Mouse (Mus musculus) intestine, postnatal 0 days (tissue): ENCODE measurements around the gene Ppard. TPM values are rescaled to one million over a fixed set of nuclear protein-coding genes. Genes with fewer than 3 reads are reported as not detected.

Source experiments
- ATAC-seq: fragments of 200-750 bp; cut with Nextera tagmentation; 2 replicates; pipeline ENCODE4 v1.8.0; 2017; ENCODE audit warnings: mild to moderate bottlenecking, moderate TSS enrichment, moderate library complexity
- H3K27ac ChIP-seq: fragments of 300-500 bp; sonication (generic); 2 replicates; pipeline ENCODE4 v1.5.1; 2014; ENCODE audit warnings: mild to moderate bottlenecking, low read depth, low read length, moderate library complexity
- H3K27me3 ChIP-seq: fragments of 300-500 bp; sonication (generic); replicated peaks from 2 replicates; pipeline ENCODE4 v1.6.1; 2014; ENCODE audit warnings: low read length, mixed read lengths; ENCODE audit not compliant: control insufficient read depth, insufficient read depth
- H3K36me3 ChIP-seq: fragments of 300-500 bp; sonication (generic); 2 replicates; pipeline ENCODE4 v1.6.1; 2014; ENCODE audit warnings: mild to moderate bottlenecking, moderate library complexity; ENCODE audit not compliant: control insufficient read depth, insufficient read depth
- H3K4me1 ChIP-seq: fragments of 300-500 bp; sonication (generic); replicated peaks from 2 replicates; pipeline ENCODE4 v1.6.1; 2014; ENCODE audit warnings: antibody characterized with exemption, low read length, mixed read lengths; ENCODE audit not compliant: control insufficient read depth, insufficient read depth
- H3K4me2 ChIP-seq: fragments of 300-500 bp; sonication (generic); replicated peaks from 2 replicates; pipeline ENCODE4 v1.6.1; 2014; ENCODE audit warnings: low read depth, mild to moderate bottlenecking, moderate library complexity
- H3K4me3 ChIP-seq: fragments of 300-500 bp; sonication (generic); 2 replicates; pipeline ENCODE4 v1.5.1; 2014; ENCODE audit warnings: low read depth, low read length
- H3K9ac ChIP-seq: fragments of 300-500 bp; sonication (generic); 2 replicates; pipeline ENCODE4 v1.6.1; 2014; ENCODE audit warnings: mild to moderate bottlenecking, low read depth, low read length
- H3K9me3 ChIP-seq: fragments of 300-500 bp; sonication (generic); 2 replicates; pipeline ENCODE4 v1.6.1; 2016; ENCODE audit warnings: mixed run types; ENCODE audit not compliant: control insufficient read depth
- CTCF ChIP-seq: sonication (generic); IDR thresholded peaks from 2 replicates; pipeline ENCODE4 v1.5.1; 2016; ENCODE audit warnings: low read depth, mild to moderate bottlenecking, control low read depth, antibody characterized with exemption, moderate library complexity
- WGBS: fragments of 180-500 bp; shearing (Covaris S2); extraction: QIAGEN DNeasy Blood & Tissue Kit; methylation state at CpG from one replicate; pipeline ENCODE4 v1.1.7; 2014; 5-methylcytosine and 5-hydroxymethylcytosine counted together
- polyA plus RNA-seq: library from polyadenylated mRNA; unstranded; fragments of >200 nt; fragmentation: Nextera tagmentation; extraction: Ambion mirVana; gene quantifications from 2 replicates; pipeline ENCODE4 v1.2.1, GENCODE M21; 2015

Ppard gene
- polyA plus RNA-seq, 1 experiment from 2014 or later = 1.7 TPM

- peak overlapping the region; percentile 81 for H3K9ac ChIP-seq
- H3K36me3 ChIP-seq = no peaks in the 10 kb centered on the region
- ATAC-seq = peak; percentile 81
- H3K4me3 ChIP-seq = peak overlapping the region; percentile 81
- H3K9me3 ChIP-seq = no peaks in the 10 kb centered on the region
- peak overlapping the region; percentile 99 for H3K27ac ChIP-seq
- peaks cover 19% of the 10 kb centered on the region for H3K4me1 ChIP-seq
- no peak for TF ChIP-seq CTCF
- peak overlapping the region; percentile 83 for H3K4me2 ChIP-seq
- no peaks in the 10 kb centered on the region for H3K27me3 ChIP-seq
- WGBS = 1% methylated on average over 43 of the region's 54 CpGs
These were observed 117.5 kb downstream of the Ppard start for GRCm38 (mm10) chr17:28349901-28350465.

DNA sequence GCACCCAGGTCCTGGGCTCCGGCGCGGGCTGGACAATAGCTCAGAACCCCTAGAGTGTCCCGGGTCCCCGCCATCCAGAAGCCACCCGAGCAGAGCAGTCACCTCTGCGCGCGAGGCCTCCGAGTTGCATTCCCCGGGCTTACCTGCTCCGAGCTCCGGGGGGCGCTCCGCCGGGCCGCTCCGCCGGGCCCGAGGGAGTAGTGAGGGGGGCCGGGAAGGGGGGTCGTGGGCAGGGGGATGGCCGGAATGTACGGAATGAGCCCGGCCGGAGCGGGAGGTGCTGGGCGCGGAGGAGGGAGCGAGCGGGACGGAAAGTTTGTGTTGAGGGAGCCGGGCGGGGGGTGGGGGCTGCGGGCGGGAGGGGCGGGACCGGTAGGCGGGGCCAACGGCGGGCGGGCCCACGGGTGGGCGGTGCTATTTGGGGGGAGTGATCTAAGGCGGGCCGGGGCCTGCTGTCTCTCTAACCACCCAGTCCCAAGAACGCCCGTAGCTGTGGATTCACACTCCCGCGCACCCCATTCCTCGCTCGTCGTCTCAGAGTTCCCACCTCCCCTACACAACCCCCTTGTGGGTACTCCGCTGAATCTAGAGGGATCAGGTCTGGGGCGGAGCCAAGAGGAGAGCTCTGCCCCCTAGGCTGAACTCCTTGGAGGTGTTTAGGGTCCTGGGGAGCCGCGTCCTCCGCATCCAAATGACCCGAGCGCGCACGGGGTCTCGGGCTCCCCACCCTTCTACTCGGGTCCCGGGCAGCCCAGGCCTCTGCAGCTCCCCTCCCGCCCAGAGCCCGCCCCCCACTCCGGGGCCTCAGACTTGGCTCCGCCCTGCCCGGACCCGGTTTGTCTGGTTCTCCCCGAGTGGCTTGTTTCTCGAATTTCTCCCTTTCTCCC, 118.2 kb downstream of the Ppard start, which contains the start of gene Tead3:
Gene Tead3 (minus strand): TSS at position 352 of the 887 bp plus-strand sequence.
- peak; percentile 74 for ATAC-seq
- H3K27ac ChIP-seq = peak within 1 kb of the TSS; percentile 99
- under 1% methylated on average over 54 of the region's 73 CpGs for WGBS
- peak within 1 kb of the TSS; percentile 83 for H3K4me2 ChIP-seq
- H3K4me1 ChIP-seq = peaks cover 11% of the 10 kb centered on the region
- H3K27me3 ChIP-seq = no peaks in the 10 kb centered on the region
- TF ChIP-seq CTCF = peak; percentile 50
- H3K9ac ChIP-seq = peak within 1 kb of the TSS; percentile 81
- no peaks in the 10 kb centered on the region for H3K9me3 ChIP-seq
- H3K36me3 ChIP-seq = no peaks in the 10 kb centered on the region
- H3K4me3 ChIP-seq = peak within 1 kb of the TSS; percentile 81

Other genes with a start within 250 kb of the Ppard start
- 1.6 and 1.7 TPM in 2 replicates for gene Tcp11, start 152.1 kb upstream of the Ppard start, polyA plus RNA-seq
- 0.57 and 0.60 TPM in 2 replicates for gene Scube3, start 90.6 kb upstream of the Ppard start, polyA plus RNA-seq
- gene Zfp523, start 55.6 kb upstream of the Ppard start, polyA plus RNA-seq = 10.6 and 11.6 TPM in 2 replicates
- 1.7 TPM in 2 replicates for gene Def6, start 24.9 kb upstream of the Ppard start, polyA plus RNA-seq
- 10.3 and 11.0 TPM in 2 replicates for gene Fance, start 80.8 kb downstream of the Ppard start, polyA plus RNA-seq
- 383 and 417 TPM in 2 replicates for gene Rpl10a, start 95.8 kb downstream of the Ppard start, polyA plus RNA-seq
- gene Tead3, start 118.1 kb downstream of the Ppard start, polyA plus RNA-seq = 5.8 and 6.2 TPM in 2 replicates
- gene Tulp1, start 132.5 kb downstream of the Ppard start, polyA plus RNA-seq = 1.2 and 1.4 TPM in 2 replicates